Mouse (Mus musculus): Measurements from ENCODE around the gene Rem2.

Gene Rem2

GRCm38 (mm10) chr14:54464293-54465005, 11.5 kb upstream of the Rem2 start:
- TF ChIP-seq GATA4 (IDR thresholded peaks at IDR 0.05; ENCODE audit: insufficient replicate concordance, low read length) = no peak

GRCm38 (mm10) chr14:54471467-54471866, 4.4 kb upstream of the Rem2 start:
- TF ChIP-seq GATA4 (IDR thresholded peaks at IDR 0.05; ENCODE audit: insufficient replicate concordance, low read length) = no peak

GRCm38 (mm10) chr14:54472671-54473070, 3.2 kb upstream of the Rem2 start:
- TF ChIP-seq GATA4 (IDR thresholded peaks at IDR 0.05; ENCODE audit: insufficient replicate concordance, low read length) = no peak

DNA sequence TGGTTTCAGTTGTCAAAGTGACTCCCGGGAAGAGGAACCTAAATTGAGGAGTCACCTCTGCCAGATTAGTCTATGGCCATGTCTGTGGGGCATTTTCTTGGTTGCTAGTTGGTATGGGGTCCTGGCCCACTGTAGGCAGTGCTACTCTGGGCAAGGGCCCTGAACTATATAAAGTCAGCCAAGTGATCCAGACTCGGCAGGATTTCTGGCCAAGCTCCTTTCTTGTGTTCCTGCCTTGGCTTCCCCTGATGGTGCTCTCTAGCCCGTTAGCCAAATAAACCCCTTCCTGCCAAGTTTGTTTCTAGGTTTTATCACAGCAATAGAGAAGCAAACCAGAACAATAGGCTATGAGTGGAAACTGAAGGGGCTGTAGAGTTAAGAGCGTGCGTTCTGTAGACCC, 1.2 kb upstream of the Rem2 start:
- no peak for TF ChIP-seq GATA4 (IDR thresholded peaks at IDR 0.05; ENCODE audit: insufficient replicate concordance, low read length)

DNA sequence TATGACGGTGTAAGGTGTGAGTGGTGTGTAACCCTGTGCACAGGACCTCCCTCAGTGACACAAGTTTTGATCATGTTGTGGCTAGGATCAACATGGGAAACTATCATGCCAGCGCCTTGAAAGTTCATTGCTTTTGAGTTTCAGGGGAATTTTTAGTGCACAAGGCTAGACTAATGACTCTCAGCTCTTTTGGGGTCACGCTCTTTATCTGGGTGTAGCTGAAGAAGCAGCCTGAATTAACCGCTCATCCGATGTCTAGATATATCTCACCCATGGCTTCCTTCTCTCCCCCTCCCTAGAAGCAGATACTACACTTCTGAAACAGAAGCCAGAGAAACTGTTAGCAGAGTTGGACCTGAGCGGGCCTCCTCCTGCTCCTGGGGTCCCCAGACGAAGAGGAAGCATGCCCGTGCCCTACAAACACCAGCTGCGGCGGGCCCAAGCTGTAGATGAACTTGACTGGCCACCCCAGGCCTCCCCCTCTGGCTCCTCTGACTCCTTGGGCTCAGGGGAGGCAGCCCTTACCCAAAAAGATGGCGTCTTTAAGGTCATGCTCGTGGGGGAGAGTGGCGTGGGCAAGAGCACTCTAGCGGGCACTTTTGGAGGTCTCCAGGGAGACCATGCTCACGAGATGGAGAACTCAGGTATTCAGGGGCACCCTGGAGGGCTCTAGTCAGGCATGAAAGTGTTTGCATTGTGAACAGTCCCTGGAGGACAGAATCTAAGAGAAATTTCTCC, 1.4 kb downstream of the Rem2 start:
- TF ChIP-seq GATA4 (IDR thresholded peaks at IDR 0.05; ENCODE audit: insufficient replicate concordance, low read length) = no peak

- no peak for TF ChIP-seq GATA4 (IDR thresholded peaks at IDR 0.05; ENCODE audit: insufficient replicate concordance, low read length)
Observed at GRCm38 (mm10) chr14:54479451-54479920, 3.6 kb downstream of the Rem2 start.

GRCm38 (mm10) chr14:54480673-54481072, 4.8 kb downstream of the Rem2 start:
- no peak for TF ChIP-seq GATA4 (IDR thresholded peaks at IDR 0.05; ENCODE audit: insufficient replicate concordance, low read length)

DNA sequence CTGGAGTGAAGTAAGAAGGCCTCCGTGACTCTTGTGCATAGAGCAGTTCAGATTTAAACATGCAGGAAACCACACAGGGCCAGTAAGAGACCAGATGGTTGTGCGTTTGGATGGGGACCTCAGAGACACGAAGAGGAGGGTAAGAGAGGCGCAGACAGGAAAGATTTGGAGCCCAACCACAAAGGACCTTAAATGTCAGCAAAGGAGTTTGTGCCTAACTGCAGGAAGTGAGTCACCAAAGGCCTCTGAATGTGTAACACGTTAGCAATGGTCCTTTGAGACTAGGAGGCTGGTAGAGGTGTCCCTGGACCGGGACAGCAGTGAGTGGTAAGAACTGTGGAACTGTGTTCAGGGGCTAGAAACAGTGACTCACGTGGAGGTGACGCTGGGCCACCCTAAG, 5.5 kb downstream of the Rem2 start:
- TF ChIP-seq GATA4 (IDR thresholded peaks at IDR 0.05; ENCODE audit: insufficient replicate concordance, low read length) = no peak

DNA sequence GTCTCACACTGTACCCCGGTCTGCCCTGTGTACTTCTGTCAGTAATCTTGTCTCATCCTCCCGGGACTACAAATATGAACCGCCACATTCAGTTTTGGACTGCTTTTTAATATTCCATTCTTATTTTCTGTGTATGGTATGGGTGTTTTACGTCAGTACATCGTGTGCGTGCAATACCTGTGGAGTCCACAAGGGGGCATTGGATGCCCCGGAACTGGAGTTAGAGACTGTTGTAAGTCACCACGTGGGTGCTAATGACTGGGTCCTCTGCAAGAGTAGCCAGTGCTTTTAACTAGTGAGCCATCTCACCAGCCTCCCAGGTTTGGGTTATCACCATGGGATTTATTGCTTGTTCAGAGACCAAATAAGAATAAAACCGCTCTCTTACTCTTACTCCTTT, 6.6 kb downstream of the Rem2 start:
- no peak for TF ChIP-seq GATA4 (IDR thresholded peaks at IDR 0.05; ENCODE audit: insufficient replicate concordance, low read length)

GRCm38 (mm10) chr14:54485899-54486298, 10.0 kb downstream of the Rem2 start:
- TF ChIP-seq GATA4 (IDR thresholded peaks at IDR 0.05; ENCODE audit: insufficient replicate concordance, low read length) = no peak

GRCm38 (mm10) chr14:54487732-54488131, 11.8 kb downstream of the Rem2 start:
- TF ChIP-seq GATA4 (IDR thresholded peaks at IDR 0.05; ENCODE audit: insufficient replicate concordance, low read length) = no peak

DNA sequence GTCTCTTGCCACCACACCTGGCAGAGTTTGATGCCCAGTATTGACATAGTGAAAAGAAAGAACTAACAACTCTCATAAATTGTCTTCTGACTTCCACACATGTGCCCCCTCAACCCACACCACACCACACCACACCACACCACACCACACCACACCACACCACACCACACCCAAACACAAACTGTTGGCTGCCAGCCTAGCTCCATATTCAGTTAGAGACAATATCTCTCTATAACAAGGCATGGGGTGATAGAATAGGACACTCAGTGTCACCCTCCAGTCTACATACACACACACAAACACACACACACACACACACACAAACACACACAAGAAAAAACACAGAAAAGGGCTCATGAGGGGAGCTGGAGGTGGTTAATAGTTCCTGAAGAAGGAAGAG, 12.4 kb downstream of the Rem2 start:
- TF ChIP-seq GATA4 (IDR thresholded peaks at IDR 0.05; ENCODE audit: insufficient replicate concordance, low read length) = no peak

DNA sequence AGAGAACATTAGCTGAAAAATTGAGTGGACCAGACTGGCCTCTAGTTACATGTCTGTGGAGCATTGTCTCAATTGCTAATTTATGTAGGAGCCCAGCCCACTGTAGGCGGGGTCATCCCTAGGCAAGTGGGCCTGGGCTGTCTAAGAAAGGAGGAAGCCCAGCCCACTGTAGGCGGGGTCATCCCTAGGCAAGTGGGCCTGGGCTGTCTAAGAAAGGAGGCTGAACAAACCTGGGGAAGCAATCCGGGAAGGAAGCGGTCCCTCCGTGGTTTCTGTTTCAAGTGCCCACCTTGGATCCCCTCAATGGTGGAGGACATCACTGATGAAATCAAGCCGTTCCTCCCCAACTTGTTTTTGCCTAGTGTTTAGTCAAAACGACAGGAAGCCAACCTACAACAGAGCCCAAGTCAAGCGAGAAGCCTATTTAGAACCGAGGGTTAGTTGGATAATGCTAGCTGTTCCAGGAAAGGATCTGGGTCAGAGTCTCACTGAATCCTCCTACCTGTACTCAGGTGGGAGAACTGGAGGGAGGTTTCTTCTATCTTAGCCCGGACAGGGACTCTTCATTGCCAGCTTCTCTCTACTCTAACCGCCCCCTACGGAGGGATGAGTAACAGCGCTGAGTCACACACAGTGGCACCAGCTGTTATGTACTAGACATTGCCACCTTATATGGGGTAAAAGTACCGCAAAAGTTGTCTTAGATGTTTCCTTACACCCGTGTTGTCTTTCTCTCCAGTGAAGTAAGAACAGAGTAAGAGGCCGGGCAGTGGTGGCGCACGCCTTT, 16.6 kb downstream of the Rem2 start:
- TF ChIP-seq GATA4 (IDR thresholded peaks at IDR 0.05; ENCODE audit: insufficient replicate concordance, low read length) = no peak

- TF ChIP-seq GATA4 (IDR thresholded peaks at IDR 0.05; ENCODE audit: insufficient replicate concordance, low read length) = no peak
Observed at GRCm38 (mm10) chr14:54493236-54493635, 17.3 kb downstream of the Rem2 start.

DNA sequence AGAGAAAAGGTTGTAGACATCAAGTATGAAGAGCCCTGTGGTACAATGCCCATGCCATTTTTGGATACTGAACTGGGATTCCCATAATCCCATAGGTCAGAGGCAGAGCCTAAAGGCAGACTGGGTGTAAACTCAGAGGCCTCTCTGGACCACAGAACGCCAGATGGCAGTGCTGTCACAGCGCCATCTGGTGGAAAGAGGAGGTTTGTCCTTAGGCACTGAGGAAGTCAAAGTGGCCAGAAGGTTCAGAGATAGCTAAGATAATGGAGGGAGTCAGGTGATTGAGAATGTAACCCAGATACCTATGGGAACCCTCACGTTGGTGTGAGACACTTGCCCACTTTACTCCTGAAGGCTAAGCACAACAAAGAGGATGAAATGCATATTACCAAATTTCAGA, 18.3 kb downstream of the Rem2 start:
- TF ChIP-seq GATA4 (IDR thresholded peaks at IDR 0.05; ENCODE audit: insufficient replicate concordance, low read length) = no peak

DNA sequence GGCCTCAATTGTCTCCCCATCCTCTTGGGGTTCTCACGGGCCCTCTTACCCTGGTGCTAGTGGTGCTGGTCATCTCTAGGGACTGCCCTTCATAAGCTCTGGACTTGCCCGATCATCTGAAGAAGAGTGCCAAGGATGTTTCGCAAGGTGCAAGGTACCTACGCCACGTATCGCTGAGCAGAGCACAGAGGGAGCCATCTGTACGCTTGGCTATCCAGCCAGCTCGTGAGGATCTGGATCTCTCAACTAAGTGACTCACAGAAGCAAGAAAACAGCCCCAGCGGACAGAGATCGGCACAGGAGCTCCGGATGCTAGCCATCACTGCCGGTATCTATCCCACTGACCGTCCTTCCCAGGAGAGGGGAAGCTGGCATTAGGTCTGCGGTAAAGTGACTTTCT, 20.8 kb downstream of the Rem2 start:
- TF ChIP-seq GATA4 (IDR thresholded peaks at IDR 0.05; ENCODE audit: insufficient replicate concordance, low read length) = no peak

Data from liver, adult (tissue).